Mouse (Mus musculus): ENCODE data around the gene Mmachc. TPM values are rescaled to one million over a fixed set of nuclear protein-coding genes. Genes with fewer than 3 reads are reported as not detected.
A peak's percentile ranks its signal among the peaks of the same experiment; 100 is the strongest.

Gene Mmachc
- total and polyA plus RNA-seq, 3 experiments, result 10.0 to 32.1 (median 15.4) TPM

- in situ Hi-C loops (cut with MboI; ENCODE audit: low pct_ligation_motif_present, low pct_unique_long_range_greater_than_20kb, low sequenced_read_pairs) (no loop called here), dilution Hi-C loops (cut with MboI; ENCODE audit: extremely low pct_ligation_motif_present, extremely low pct_unique_long_range_greater_than_20kb, low sequenced_read_pairs) (no loop called here)
- DNase-seq (ENCODE audit: extremely low read depth), result no peak
- peaks cover 30 to 48% of the 10 kb centered on the region in 2 experiments for H3K36me3 ChIP-seq (replicated peaks in 1 of 2; ENCODE audit: control insufficient read depth in 1 of 2, insufficient read depth in 1 of 2, low read length in 1 of 2)
- no peaks in the 10 kb centered on the region for H3K9me3 ChIP-seq (replicated peaks; ENCODE audit: low read length)
- H3K4me1 ChIP-seq (ENCODE audit: control insufficient read depth in 1 of 2, insufficient read depth in 2 of 2), result peaks cover 7 to 57% of the 10 kb centered on the region in 2 experiments; a peak in 3 of 4 replicates
- H3K4me2 ChIP-seq (ENCODE audit: insufficient read depth, low read depth, poor library complexity, severe bottlenecking), result peak overlapping the region; percentile 95
- TF ChIP-seq UBTF (IDR thresholded peaks at IDR 0.05; ENCODE audit: low read depth, low read length) (no peak), NELFE (IDR thresholded peaks at IDR 0.05; ENCODE audit: low read depth, low read length) (no peak), MEF2A (IDR thresholded peaks at IDR 0.05; ENCODE audit: borderline replicate concordance, low read depth, low read length) (no peak), ZKSCAN1 (IDR thresholded peaks at IDR 0.05; ENCODE audit: borderline replicate concordance, low read depth, low read length) (no peak), POLR2AphosphoS2 (IDR thresholded peaks at IDR 0.05; ENCODE audit: low read depth, low read length) (no peak), SMC3 (IDR thresholded peaks at IDR 0.05; ENCODE audit: low read depth, low read length) (no peak), USF2 (conservative IDR thresholded peaks at IDR 0.05; ENCODE audit: low read depth, low read length) (no peak), EP300 (IDR thresholded peaks at IDR 0.05; ENCODE audit: low read length) (no peak), MYC (IDR thresholded peaks at IDR 0.05; ENCODE audit: low read depth, low read length) (no peak), BHLHE40 (IDR thresholded peaks at IDR 0.05; ENCODE audit: low read depth, low read length) (no peak), MXI1 (IDR thresholded peaks at IDR 0.05; ENCODE audit: low read depth, low read length) (no peak), JUND (conservative IDR thresholded peaks at IDR 0.05; ENCODE audit: low read depth, low read length) (no peak), ETS1 (conservative IDR thresholded peaks at IDR 0.05; ENCODE audit: low read depth, low read length) (no peak), MAX (IDR thresholded peaks at IDR 0.05; ENCODE audit: low read length) (no peak), ZC3H11A (IDR thresholded peaks at IDR 0.05; ENCODE audit: low read depth, low read length) (no peak), TBP (conservative IDR thresholded peaks at IDR 0.05; ENCODE audit: low read depth, low read length) (no peak), CTCF (conservative IDR thresholded peaks at IDR 0.05 in 1 of 2, IDR thresholded peaks at IDR 0.05 in 1 of 2; ENCODE audit: low read depth in 2 of 2, low read length in 2 of 2) (no peak)
- H3K27me3 ChIP-seq (replicated peaks), result no peaks in the 10 kb centered on the region
- peak overlapping the region; percentile 77 for H3K9ac ChIP-seq (ENCODE audit: insufficient read depth, low read depth)
- H3K4me3 ChIP-seq (replicated peaks in 1 of 3; ENCODE audit: low read depth in 2 of 3, low read length in 2 of 3, poor library complexity in 1 of 3), result peak overlapping the region; percentile 75 to 85 (median 75)
- H3K79me2 ChIP-seq (replicated peaks; ENCODE audit: control insufficient read depth, extremely low read depth, insufficient read depth, poor library complexity, severe bottlenecking), result peaks cover 64% of the 10 kb centered on the region
- no peak overlapping the region for H3K27ac ChIP-seq (ENCODE audit: insufficient read depth, low read depth)
Observed at GRCm38 (mm10) chr4:116687041-116687440, 21.2 kb downstream of the Mmachc start.

DNA sequence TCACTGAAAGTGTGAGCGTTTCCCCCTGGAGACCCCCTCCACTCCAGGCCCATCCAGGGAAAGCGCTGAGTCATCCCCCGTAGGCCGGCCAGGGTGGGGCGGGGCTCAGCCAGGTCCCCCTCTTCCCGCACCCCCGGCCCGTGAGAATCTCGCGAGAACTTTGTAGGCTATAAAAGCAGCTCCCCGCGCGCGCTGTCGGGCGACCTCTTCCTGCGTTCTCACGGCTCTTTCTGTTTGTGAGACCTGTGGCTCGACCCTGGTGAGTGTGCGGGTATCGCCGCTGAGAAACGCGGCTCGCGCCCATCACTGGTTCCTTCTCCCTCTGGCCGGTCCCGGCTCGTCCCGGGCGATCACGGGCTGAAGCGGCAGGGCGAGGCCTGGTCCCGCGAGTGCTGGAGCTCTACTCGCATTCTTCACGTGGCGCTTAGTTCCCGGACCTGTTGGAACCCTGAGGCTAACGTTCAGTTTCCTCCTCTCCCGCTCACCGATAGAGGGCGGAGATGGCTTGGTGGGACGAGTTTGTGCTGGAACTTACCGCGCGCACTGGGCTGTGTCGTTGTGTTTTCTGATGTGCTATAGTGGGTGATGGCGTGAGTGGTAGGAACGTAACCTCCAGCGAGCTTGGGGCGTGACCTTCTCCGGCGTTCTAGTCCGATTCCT, 22.7 kb downstream of the Mmachc start, which contains the start of gene Prdx1:
Gene Prdx1, plus strand, starts transcription at position 143 of the 660 bp plus-strand sequence.
- no peaks in the 10 kb centered on the region for H3K9me3 ChIP-seq (replicated peaks; ENCODE audit: low read length)
- H3K27me3 ChIP-seq (replicated peaks), result no peaks in the 10 kb centered on the region
- peak within 1 kb of the TSS; percentile 77 for H3K9ac ChIP-seq (ENCODE audit: insufficient read depth, low read depth)
- DNase-seq (ENCODE audit: extremely low read depth), result peak; percentile 92
- peaks cover 20 to 33% of the 10 kb centered on the region in 2 experiments for H3K36me3 ChIP-seq (replicated peaks in 1 of 2; ENCODE audit: control insufficient read depth in 1 of 2, insufficient read depth in 1 of 2, low read length in 1 of 2)
- dilution Hi-C loops (cut with MboI; ENCODE audit: extremely low pct_ligation_motif_present, extremely low pct_unique_long_range_greater_than_20kb, low sequenced_read_pairs), result no loop called here
- in situ Hi-C loops (cut with MboI; ENCODE audit: low pct_ligation_motif_present, low pct_unique_long_range_greater_than_20kb, low sequenced_read_pairs), result no loop called here
- H3K4me3 ChIP-seq (replicated peaks in 1 of 3; ENCODE audit: low read depth in 2 of 3, low read length in 2 of 3, poor library complexity in 1 of 3), result peak within 1 kb of the TSS; percentile 75 to 85 (median 75)
- H3K27ac ChIP-seq (ENCODE audit: insufficient read depth, low read depth), result peak within 1 kb of the TSS; percentile 89
- peaks cover 7 to 47% of the 10 kb centered on the region in 2 experiments; a peak in 3 of 4 replicates for H3K4me1 ChIP-seq (ENCODE audit: control insufficient read depth in 1 of 2, insufficient read depth in 2 of 2)
- peak within 1 kb of the TSS; percentile 95 for H3K4me2 ChIP-seq (ENCODE audit: insufficient read depth, low read depth, poor library complexity, severe bottlenecking)
- H3K79me2 ChIP-seq (replicated peaks; ENCODE audit: control insufficient read depth, extremely low read depth, insufficient read depth, poor library complexity, severe bottlenecking), result peaks cover 50% of the 10 kb centered on the region
- TF ChIP-seq RCOR1 (conservative IDR thresholded peaks at IDR 0.05; ENCODE audit: low read depth, low read length) (peak; percentile 46; the same call in 1 of the 2 replicates), CTCF (conservative IDR thresholded peaks at IDR 0.05 in 1 of 2, IDR thresholded peaks at IDR 0.05 in 1 of 2; ENCODE audit: low read depth in 2 of 2, low read length in 2 of 2) (peak in 1 of 2 experiments; percentile 73; a peak in 2 of 4 replicates), ZC3H11A (IDR thresholded peaks at IDR 0.05; ENCODE audit: low read depth, low read length) (no peak), ZNF384 (IDR thresholded peaks at IDR 0.05; ENCODE audit: low read depth, low read length) (no peak), MAFK (IDR thresholded peaks at IDR 0.05; ENCODE audit: insufficient replicate concordance, low read length) (peak; percentile 96), HCFC1 (IDR thresholded peaks at IDR 0.05; ENCODE audit: low read depth, low read length) (peak; percentile 73), JUND (conservative IDR thresholded peaks at IDR 0.05; ENCODE audit: low read depth, low read length) (no peak), TCF12 (IDR thresholded peaks at IDR 0.05; ENCODE audit: low read depth, low read length) (peak; percentile 92), RAD21 (IDR thresholded peaks at IDR 0.05; ENCODE audit: low read depth, low read length) (peak; percentile 25), SIN3A (IDR thresholded peaks at IDR 0.05; ENCODE audit: low read length) (peak; percentile 95), POLR2A (IDR thresholded peaks at IDR 0.05; ENCODE audit: low read depth, low read length) (peak; percentile 100), ELF1 (IDR thresholded peaks at IDR 0.05; ENCODE audit: low read depth, low read length) (peak; percentile 80), MEF2A (IDR thresholded peaks at IDR 0.05; ENCODE audit: borderline replicate concordance, low read depth, low read length) (peak; percentile 23; the same call in 1 of the 2 replicates), GABPA (IDR thresholded peaks at IDR 0.05; ENCODE audit: insufficient replicate concordance, low read depth, low read length) (peak; percentile 39; the same call in 1 of the 2 replicates), MAZ (IDR thresholded peaks at IDR 0.05; ENCODE audit: low read depth, low read length) (peak; percentile 86), IRF4 (IDR thresholded peaks at IDR 0.05; ENCODE audit: low read depth, low read length) (peak; percentile 75; the same call in 1 of the 2 replicates), USF1 (IDR thresholded peaks at IDR 0.05; ENCODE audit: low read depth, low read length) (peak; percentile 28), ZKSCAN1 (IDR thresholded peaks at IDR 0.05; ENCODE audit: borderline replicate concordance, low read depth, low read length) (no peak), PAX5 (IDR thresholded peaks at IDR 0.05; ENCODE audit: low read length) (no peak)

All from CH12.LX (cell line).